Mouse (Mus musculus): Measurements from ENCODE around the gene Wnk1.

- no peak for TF ChIP-seq CTCF (IDR thresholded peaks at IDR 0.05; ENCODE audit: low read depth, low read length)
- TF ChIP-seq POLR2A (IDR thresholded peaks at IDR 0.05; ENCODE audit: extremely low read depth, insufficient read depth, low read length): no peak
Measured at GRCm38 (mm10) chr6:120023746-120024145, 14.7 kb downstream of the Wnk1 start.
